Mouse (Mus musculus) embryonic facial prominence, embryonic 10.5 days (tissue): ENCODE data around the gene Rccd1. TPM values are rescaled to one million over a fixed set of nuclear protein-coding genes. Genes with fewer than 3 reads are reported as not detected.
"Not testable (repeated sequence)": the region's sequence is repeated elsewhere in the genome, so short reads cannot be mapped to it uniquely, and the experiment has no call there.

ENCODE experiments used
- DNase-seq: peaks from one replicate; pipeline ENCODE4 v3.0.0-alpha.2; 2017; ENCODE audit warnings: low spot score
- H3K27ac ChIP-seq: fragments of 300-500 bp; sonication (generic); replicated peaks from 2 replicates; pipeline ENCODE4 v1.5.1; 2016; ENCODE audit warnings: mild to moderate bottlenecking
- H3K27me3 ChIP-seq: fragments of 300-500 bp; sonication (generic); replicated peaks from 2 replicates; pipeline ENCODE4 v1.6.1; 2016; ENCODE audit warnings: low read depth, mild to moderate bottlenecking; ENCODE audit not compliant: poor library complexity, severe bottlenecking
- H3K36me3 ChIP-seq: fragments of 300-500 bp; sonication (generic); replicated peaks from 2 replicates; pipeline ENCODE4 v1.6.1; 2016; ENCODE audit warnings: mild to moderate bottlenecking, moderate library complexity
- H3K4me1 ChIP-seq: fragments of 300-500 bp; sonication (generic); 2 replicates; pipeline ENCODE4 v1.6.1; 2016
- H3K4me3 ChIP-seq: fragments of 300-500 bp; sonication (generic); 2 replicates; pipeline ENCODE4 v1.5.1; 2016; ENCODE audit warnings: mild to moderate bottlenecking, moderate library complexity
- H3K9me3 ChIP-seq: fragments of 300-500 bp; sonication (generic); 2 replicates; pipeline ENCODE4 v1.6.1; 2016; ENCODE audit warnings: mild to moderate bottlenecking
- WGBS: fragments of 180-500 bp; shearing (Covaris S2); methylation state at CpG from one replicate; pipeline ENCODE4 v1.1.7; 2016; 5-methylcytosine and 5-hydroxymethylcytosine counted together
- polyA plus RNA-seq: library from polyadenylated mRNA; unstranded; fragments of >200 nt; fragmentation: Nextera tagmentation; extraction: Ambion mirVana; gene quantifications from 2 replicates; pipeline ENCODE4 v1.2.1, GENCODE M21; 2016

Rccd1 gene
- polyA plus RNA-seq, 1 experiment from 2014 or later = 12.0 TPM

GRCm38 (mm10) chr7:80341793-80342192 lies 17.5 kb upstream of the Rccd1 start:
- Histone ChIP-seq H3K4me1 (peaks cover 41% of the 10 kb centered on the region), H3K4me3 (no peak overlapping the region), H3K27ac (no peak overlapping the region)

GRCm38 (mm10) chr7:80340793-80341192 lies 16.5 kb upstream of the Rccd1 start, which contains the start of gene Unc45a:
Gene Unc45a (minus strand): TSS chr7:80341005.
- WGBS = 3% methylated on average over 11 of the region's 11 CpGs
- peak within 1 kb of the TSS; percentile 79 for H3K4me3 ChIP-seq
- H3K27ac ChIP-seq = peak within 1 kb of the TSS; percentile 88
- peaks cover 41% of the 10 kb centered on the region for H3K4me1 ChIP-seq
- peak; percentile 86 for DNase-seq
- peaks cover 12% of the 10 kb centered on the region for H3K27me3 ChIP-seq
- H3K36me3 ChIP-seq = peaks cover 31% of the 10 kb centered on the region
- H3K9me3 ChIP-seq = no peaks in the 10 kb centered on the region

More at GRCm38 (mm10) chr7:80341793-80342192, 17.5 kb upstream of the Rccd1 start:
- no peak for DNase-seq
- peaks cover 21% of the 10 kb centered on the region for H3K36me3 ChIP-seq
- no peaks in the 10 kb centered on the region for H3K9me3 ChIP-seq
- peaks cover 12% of the 10 kb centered on the region for H3K27me3 ChIP-seq
- 79% methylated on average over 7 of the region's 7 CpGs for WGBS

GRCm38 (mm10) chr7:80339793-80340628 lies 15.8 kb upstream of the Rccd1 start:
- Histone ChIP-seq H3K27ac (peak overlapping the region; percentile 88), H3K36me3 (peaks cover 33% of the 10 kb centered on the region), H3K4me3 (peak overlapping the region; percentile 79), H3K9me3 (no peaks in the 10 kb centered on the region), H3K27me3 (peaks cover 12% of the 10 kb centered on the region), H3K4me1 (peaks cover 41% of the 10 kb centered on the region)
- peak; percentile 98 for DNase-seq
- under 1% methylated on average over 45 of the region's 45 CpGs for WGBS

- peak overlapping the region; percentile 88 for H3K27ac ChIP-seq
- WGBS = 14% methylated on average over 17 of the region's 17 CpGs
- H3K36me3 ChIP-seq = peaks cover 40% of the 10 kb centered on the region
- peak overlapping the region; percentile 79 for H3K4me3 ChIP-seq
- no peaks in the 10 kb centered on the region for H3K9me3 ChIP-seq
- DNase-seq = peak; percentile 41
- H3K27me3 ChIP-seq = peaks cover 12% of the 10 kb centered on the region
- H3K4me1 ChIP-seq = peaks cover 41% of the 10 kb centered on the region
These were observed 15.1 kb upstream of the Rccd1 start for GRCm38 (mm10) chr7:80339371-80339770.

DNA sequence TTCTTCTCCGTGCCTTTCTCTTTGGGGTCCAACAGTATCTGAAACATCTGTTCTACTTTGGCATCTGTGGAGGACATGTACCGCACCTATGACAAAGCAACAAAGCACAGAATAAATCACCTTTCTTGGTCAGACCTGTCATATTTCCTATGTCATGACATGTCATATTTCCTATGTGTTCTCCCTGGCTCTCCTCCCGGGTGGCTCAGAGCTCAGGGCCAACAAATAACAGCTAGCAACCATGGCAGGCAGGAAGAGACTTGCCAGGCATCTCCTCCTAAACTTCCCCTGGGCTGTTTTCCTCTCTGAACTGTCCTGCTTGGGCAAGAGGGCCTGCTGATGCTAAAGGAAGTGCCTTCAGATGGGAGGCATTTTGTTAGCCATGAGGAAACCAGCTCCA lies 12.7 kb upstream of the Rccd1 start:
- H3K36me3 ChIP-seq = peaks cover 64% of the 10 kb centered on the region
- 96% methylated on average over 3 of the region's 3 CpGs for WGBS

DNA sequence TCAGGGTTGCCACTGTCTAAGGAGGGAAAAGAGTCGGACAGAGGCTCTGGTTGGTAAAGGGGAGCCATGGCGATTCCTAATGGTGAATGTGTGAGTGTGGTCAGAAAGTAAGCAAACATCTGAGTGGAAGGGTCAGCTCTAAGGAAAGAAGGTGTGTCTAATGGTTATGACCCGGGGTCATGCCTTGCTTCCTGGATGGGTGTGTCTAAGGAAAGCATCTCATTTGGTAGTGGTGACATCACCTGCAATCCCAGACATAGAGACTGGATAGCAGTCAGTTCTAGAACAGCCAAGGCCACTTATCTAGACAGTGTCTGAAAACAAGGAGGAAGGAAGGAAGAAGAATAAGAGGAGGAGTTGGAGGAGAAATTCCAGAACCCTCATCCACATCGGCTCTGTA lies 10.6 kb upstream of the Rccd1 start:
- DNase-seq = no peak
- H3K9me3 ChIP-seq = peaks cover 8% of the 10 kb centered on the region
- H3K4me3 ChIP-seq = no peak overlapping the region
- H3K27ac ChIP-seq = no peak overlapping the region
- no peaks in the 10 kb centered on the region for H3K27me3 ChIP-seq
- 92% methylated on average over 4 of the region's 4 CpGs for WGBS
- peaks cover 85% of the 10 kb centered on the region for H3K36me3 ChIP-seq
- H3K4me1 ChIP-seq = peaks cover 14% of the 10 kb centered on the region

More for the DNA sequence above, 12.7 kb upstream of the Rccd1 start:
- DNase-seq = no peak
- Histone ChIP-seq H3K9me3 (peaks cover 8% of the 10 kb centered on the region), H3K4me1 (peaks cover 27% of the 10 kb centered on the region), H3K4me3 (no peak overlapping the region), H3K27me3 (peaks cover 8% of the 10 kb centered on the region), H3K27ac (no peak overlapping the region)

DNA sequence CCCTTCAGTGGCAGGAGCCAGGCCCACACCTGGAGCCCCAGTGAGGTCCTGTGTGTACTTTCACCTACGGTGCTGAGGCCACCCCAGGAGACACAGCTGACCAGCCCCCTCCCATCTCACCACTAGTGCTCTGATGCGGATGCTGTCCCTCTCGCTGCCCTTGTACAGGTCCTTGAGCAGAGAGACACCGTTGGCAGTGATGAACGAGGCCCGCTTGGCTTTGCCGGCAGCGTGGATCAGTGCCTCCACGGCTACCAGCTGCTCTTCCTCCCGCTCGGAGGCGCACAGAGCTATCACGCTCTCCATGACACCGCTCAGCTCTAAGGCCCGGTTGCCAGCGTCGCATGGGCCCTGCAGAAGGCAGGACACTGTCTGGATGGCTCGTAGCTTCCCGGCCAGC lies 7.2 kb upstream of the Rccd1 start:
- H3K4me3 ChIP-seq = no peak overlapping the region
- 96% methylated on average over 19 of the region's 19 CpGs for WGBS
- no peaks in the 10 kb centered on the region for H3K27me3 ChIP-seq
- peaks cover 8% of the 10 kb centered on the region for H3K9me3 ChIP-seq
- H3K36me3 ChIP-seq = peaks cover 100% of the 10 kb centered on the region
- H3K27ac ChIP-seq = no peak overlapping the region
- H3K4me1 ChIP-seq = no peaks in the 10 kb centered on the region
- DNase-seq = no peak

DNA sequence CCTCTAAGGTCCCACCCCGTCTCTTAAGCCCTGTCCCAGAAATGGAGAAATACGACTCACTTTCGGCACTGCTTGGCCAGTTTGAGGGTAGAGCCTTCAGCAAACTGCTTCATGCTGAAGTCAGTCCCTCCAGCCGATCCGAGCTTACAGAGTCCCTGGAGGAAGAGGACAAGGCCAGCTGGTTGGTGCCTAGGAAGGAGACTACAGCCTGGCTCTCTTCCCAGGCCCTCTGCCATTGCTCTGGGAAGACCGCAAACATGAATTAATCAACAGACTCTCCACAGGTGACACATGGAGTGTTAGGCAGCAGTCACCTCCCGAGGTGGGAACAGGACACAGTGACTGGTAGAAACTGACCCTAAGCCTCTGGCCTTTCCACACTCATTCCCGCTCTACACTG lies 6.0 kb upstream of the Rccd1 start:
- Histone ChIP-seq H3K27me3 (no peaks in the 10 kb centered on the region), H3K9me3 (peaks cover 8% of the 10 kb centered on the region), H3K27ac (no peak overlapping the region), H3K4me1 (peaks cover 1% of the 10 kb centered on the region; the same call in 1 of the 2 replicates), H3K4me3 (no peak overlapping the region), H3K36me3 (peaks cover 100% of the 10 kb centered on the region)
- DNase-seq = no peak
- WGBS = 93% methylated on average over 8 of the region's 8 CpGs

DNA sequence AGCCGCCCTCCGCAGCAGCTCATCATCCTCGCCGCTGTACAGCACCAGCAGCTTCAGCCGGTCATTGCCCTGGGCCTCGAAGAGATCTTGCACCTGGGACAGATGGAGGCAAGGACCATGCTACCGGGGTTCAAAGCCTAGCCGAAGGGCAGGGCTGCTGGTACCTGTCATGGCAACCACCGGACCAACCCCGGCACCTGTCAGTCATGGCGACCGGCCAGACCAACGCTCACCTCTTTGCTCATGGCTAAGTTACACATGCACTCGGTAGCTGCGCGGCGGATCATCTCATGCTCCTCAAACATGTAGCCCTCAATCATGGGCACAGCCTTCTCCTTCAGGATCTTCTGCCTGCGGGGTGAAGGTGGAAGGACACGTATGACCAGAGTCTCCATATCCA lies 1.8 kb upstream of the Rccd1 start:
- 97% methylated on average over 19 of the region's 19 CpGs for WGBS
- H3K36me3 ChIP-seq = peaks cover 64% of the 10 kb centered on the region
- no peak for DNase-seq

DNA sequence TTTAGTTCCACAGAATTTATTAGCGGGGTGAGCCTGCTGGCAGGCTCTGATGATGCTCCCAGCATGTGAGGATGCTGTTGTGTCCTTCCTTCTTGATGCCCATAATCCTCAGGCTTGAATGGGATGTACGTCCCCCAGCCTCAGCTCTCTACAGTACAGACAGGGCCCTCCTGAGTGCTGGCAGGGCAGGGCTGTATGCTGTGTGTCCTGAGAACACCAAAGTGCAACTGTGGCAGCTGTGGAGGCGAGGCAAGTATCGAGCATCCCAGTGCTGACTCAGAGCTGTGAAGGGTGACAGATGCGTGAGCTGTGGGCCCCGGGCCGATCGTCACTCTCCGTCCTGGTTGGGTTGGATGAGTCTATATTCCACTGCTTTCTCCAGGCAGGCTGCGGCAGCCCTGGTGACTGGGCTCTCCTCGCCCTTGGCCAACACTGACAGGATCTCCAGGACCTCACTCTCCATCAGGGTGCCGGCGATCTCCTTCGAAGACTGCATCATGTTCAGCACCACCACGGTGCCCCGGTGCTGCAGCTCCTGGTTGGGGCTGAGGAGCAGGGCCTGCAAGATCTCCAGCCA lies 1.1 kb upstream of the Rccd1 start:
- Histone ChIP-seq H3K27me3 (no peaks in the 10 kb centered on the region), H3K36me3 (peaks cover 64% of the 10 kb centered on the region), H3K27ac (no peak overlapping the region), H3K9me3 (no peaks in the 10 kb centered on the region), H3K4me3 (peak overlapping the region; percentile 9; the same call in 1 of the 2 replicates), H3K4me1 (peaks cover 16% of the 10 kb centered on the region)
- DNase-seq = no peak
- 96% methylated on average over 16 of the region's 16 CpGs for WGBS

More for the DNA sequence above, 1.8 kb upstream of the Rccd1 start:
- H3K27me3 ChIP-seq = no peaks in the 10 kb centered on the region
- no peak overlapping the region for H3K27ac ChIP-seq
- peaks cover 16% of the 10 kb centered on the region for H3K4me1 ChIP-seq
- no peak overlapping the region for H3K4me3 ChIP-seq
- H3K9me3 ChIP-seq = no peaks in the 10 kb centered on the region

DNA sequence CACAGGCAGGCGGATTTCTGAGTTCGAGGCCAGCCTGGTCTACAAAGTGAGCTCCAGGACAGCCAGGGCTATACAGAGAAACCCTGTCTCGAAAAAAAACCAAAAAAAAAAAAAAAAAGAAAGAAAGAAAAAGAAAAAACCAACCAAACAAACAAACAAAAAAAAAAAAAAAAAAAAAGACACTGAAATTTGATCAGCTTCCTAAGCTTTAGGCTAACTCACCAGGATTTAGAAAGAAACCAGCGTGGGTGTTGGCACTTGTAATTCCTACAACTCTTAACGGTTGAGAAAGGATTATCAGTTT lies 514 bp upstream of the Rccd1 start:
- WGBS = 57% methylated on average over 5 of the region's 5 CpGs
- Histone ChIP-seq H3K4me3 (peak overlapping the region; percentile 74; the same call in 1 of the 2 replicates), H3K36me3 (peaks cover 64% of the 10 kb centered on the region), H3K4me1 (peaks cover 16% of the 10 kb centered on the region)
- not testable (repeated sequence) for H3K27me3 ChIP-seq, H3K9me3 ChIP-seq, H3K27ac ChIP-seq, DNase-seq

DNA sequence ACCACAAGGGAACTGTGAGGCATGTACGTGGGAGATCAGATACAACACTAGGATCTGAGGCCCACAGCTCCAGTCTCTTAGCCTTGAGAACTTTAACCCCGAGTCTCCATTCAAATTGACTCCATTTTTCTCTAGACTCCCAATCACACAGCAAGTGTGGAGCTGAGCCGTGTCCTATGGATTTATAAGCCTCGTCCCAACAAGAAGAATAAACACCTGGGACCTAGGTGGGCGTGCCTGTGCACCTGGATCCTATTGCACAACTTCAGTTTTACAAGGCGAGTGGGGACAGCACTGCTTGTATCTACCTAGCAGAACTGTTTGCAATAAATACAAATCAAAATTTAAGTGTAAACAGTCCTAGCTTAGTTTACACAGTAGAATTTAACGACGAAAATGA lies 918 bp downstream of the Rccd1 start:
- Histone ChIP-seq H3K36me3 (peaks cover 64% of the 10 kb centered on the region), H3K27ac (peak overlapping the region; percentile 88), H3K4me1 (peaks cover 16% of the 10 kb centered on the region), H3K27me3 (no peaks in the 10 kb centered on the region), H3K9me3 (no peaks in the 10 kb centered on the region), H3K4me3 (peak overlapping the region; percentile 74)
- WGBS = 24% methylated on average over 8 of the region's 8 CpGs
- no peak for DNase-seq
